Mouse (Mus musculus) heart, embryonic 11.5 days (tissue): ENCODE data around the gene Ybx1. TPM values are rescaled to one million over a fixed set of nuclear protein-coding genes. Genes with fewer than 3 reads are reported as not detected.

Source experiments
- ATAC-seq: fragments of 200-750 bp; cut with Nextera tagmentation; replicated peaks from 2 replicates; pipeline ENCODE4 v1.8.0; 2017; ENCODE audit warnings: moderate library complexity; ENCODE audit not compliant: insufficient number of reproducible peaks, low FRiP score, low TSS enrichment
- H3K27ac ChIP-seq: fragments of 300-500 bp; sonication (generic); 2 replicates; pipeline ENCODE4 v1.5.1; 2014; ENCODE audit warnings: mild to moderate bottlenecking, low read depth, low read length
- H3K27me3 ChIP-seq: fragments of 300-500 bp; sonication (generic); 2 replicates; pipeline ENCODE4 v1.6.1; 2014; ENCODE audit warnings: mild to moderate bottlenecking, low read length, mixed read lengths; ENCODE audit not compliant: control insufficient read depth, insufficient read depth
- H3K36me3 ChIP-seq: fragments of 300-500 bp; sonication (generic); 2 replicates; pipeline ENCODE4 v1.6.1; 2014; ENCODE audit warnings: mild to moderate bottlenecking, low read length, moderate library complexity, mixed read lengths; ENCODE audit not compliant: control insufficient read depth, insufficient read depth
- H3K4me1 ChIP-seq: fragments of 300-500 bp; sonication (generic); 2 replicates; pipeline ENCODE4 v1.6.1; 2014; ENCODE audit warnings: low read length; ENCODE audit not compliant: control insufficient read depth, insufficient read depth
- H3K4me2 ChIP-seq: fragments of 300-500 bp; sonication (generic); 2 replicates; pipeline ENCODE4 v1.6.1; 2014; ENCODE audit warnings: mild to moderate bottlenecking, moderate library complexity
- H3K4me3 ChIP-seq: fragments of 300-500 bp; sonication (generic); 2 replicates; pipeline ENCODE4 v1.5.1; 2014; ENCODE audit warnings: low read depth, low read length
- H3K9ac ChIP-seq: fragments of 300-500 bp; sonication (generic); 2 replicates; pipeline ENCODE4 v1.6.1; 2014; ENCODE audit warnings: mild to moderate bottlenecking, low read depth, low read length, moderate library complexity
- H3K9me3 ChIP-seq: fragments of 300-500 bp; sonication (generic); replicated peaks from 2 replicates; pipeline ENCODE4 v1.6.1; 2016; ENCODE audit warnings: low read length; ENCODE audit not compliant: control insufficient read depth
- WGBS: fragments of 180-500 bp; shearing (Covaris S2); extraction: QIAGEN DNeasy Blood & Tissue Kit; methylation state at CpG from one replicate; pipeline ENCODE4 v1.1.7; 2014; ENCODE audit not compliant: insufficient replicate concordance; 5-methylcytosine and 5-hydroxymethylcytosine counted together
- polyA plus RNA-seq: library from polyadenylated mRNA; unstranded; fragments of >200 nt; fragmentation: Nextera tagmentation; extraction: Ambion mirVana; gene quantifications from 2 replicates; pipeline ENCODE4 v1.2.1, GENCODE M21; 2014

Gene Ybx1
- polyA plus RNA-seq, 1 experiment from 2014 or later = 780 TPM

DNA sequence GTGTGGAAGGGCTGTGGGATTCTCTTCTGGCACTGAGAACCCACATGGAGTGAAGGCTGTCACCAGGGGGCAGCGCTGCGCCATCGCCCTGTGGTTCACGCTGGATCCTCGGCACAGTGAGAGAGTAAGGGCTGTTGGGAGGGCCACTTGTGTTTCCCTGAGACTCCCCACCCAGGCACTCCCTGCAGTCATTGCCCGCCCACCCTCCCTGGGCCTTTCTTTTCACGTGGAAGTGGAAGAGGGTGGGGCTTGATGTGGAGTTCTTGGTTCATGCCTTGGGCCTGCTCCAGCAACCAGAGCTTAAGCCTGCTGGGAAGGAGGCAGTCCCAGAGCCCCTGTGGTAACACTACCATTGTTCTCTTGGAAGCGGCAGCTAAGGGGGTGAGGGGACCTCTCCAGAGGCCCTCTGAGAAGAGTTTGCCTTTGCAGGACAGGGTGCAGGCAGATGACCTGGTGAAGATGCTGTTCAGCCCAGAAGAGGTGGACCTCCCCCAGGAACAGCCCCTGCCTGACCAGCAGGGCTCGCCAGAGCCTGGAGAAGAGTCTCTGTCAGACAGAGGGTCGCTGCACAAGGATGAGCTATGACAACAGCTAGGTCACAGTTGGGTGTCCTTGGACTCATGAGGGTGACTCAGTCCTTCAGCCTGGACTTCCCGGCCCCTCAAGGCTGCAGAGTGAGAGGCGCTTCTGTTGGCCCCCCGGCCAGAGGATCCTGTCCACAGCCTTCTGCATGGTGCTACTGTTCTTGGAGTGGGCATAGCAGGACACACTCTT, 46.8 kb downstream of the Ybx1 start:
- peak; percentile 41; the same call in 1 of the 2 replicates for ATAC-seq
- Histone ChIP-seq H3K4me1 (no peaks in the 10 kb centered on the region), H3K4me2 (no peak overlapping the region), H3K27me3 (no peaks in the 10 kb centered on the region), H3K36me3 (no peaks in the 10 kb centered on the region; the same call in 1 of the 2 replicates), H3K27ac (no peak overlapping the region), H3K9ac (no peak overlapping the region), H3K4me3 (no peak overlapping the region), H3K9me3 (no peaks in the 10 kb centered on the region)
- WGBS = 39% methylated on average over 13 of the region's 13 CpGs

DNA sequence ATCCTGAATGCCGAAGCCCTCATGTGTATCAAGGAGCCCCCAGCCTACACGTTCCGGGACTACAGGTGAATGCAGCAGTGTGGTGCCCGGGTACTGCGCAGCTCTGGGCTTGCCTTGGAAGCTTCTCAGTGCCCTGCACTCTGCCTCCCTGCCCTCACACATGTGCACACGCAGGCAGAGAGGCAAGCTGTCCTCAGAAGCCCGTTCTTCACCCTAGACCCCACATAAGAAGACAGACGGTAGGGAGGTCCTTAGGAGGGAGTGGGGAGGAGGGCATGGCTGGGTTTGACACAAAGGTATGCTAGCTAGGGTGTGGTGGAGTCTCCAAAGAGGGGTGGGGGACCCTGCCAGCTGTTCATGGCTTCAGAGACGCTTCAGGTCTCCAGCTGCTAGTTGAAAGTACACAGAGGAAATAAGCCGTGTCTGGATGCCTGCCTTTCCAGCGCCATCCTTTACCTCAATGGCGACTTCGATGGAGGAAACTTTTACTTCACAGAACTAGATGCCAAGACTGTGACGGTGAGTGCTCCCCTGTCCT, 47.6 kb downstream of the Ybx1 start:
- Histone ChIP-seq H3K27ac (no peak overlapping the region), H3K9me3 (no peaks in the 10 kb centered on the region), H3K27me3 (no peaks in the 10 kb centered on the region), H3K4me2 (no peak overlapping the region), H3K9ac (no peak overlapping the region), H3K36me3 (no peaks in the 10 kb centered on the region; the same call in 1 of the 2 replicates), H3K4me1 (peaks cover 3% of the 10 kb centered on the region; the same call in 1 of the 2 replicates), H3K4me3 (no peak overlapping the region)
- WGBS = 75% methylated on average over 14 of the region's 14 CpGs
- ATAC-seq = no peak

DNA sequence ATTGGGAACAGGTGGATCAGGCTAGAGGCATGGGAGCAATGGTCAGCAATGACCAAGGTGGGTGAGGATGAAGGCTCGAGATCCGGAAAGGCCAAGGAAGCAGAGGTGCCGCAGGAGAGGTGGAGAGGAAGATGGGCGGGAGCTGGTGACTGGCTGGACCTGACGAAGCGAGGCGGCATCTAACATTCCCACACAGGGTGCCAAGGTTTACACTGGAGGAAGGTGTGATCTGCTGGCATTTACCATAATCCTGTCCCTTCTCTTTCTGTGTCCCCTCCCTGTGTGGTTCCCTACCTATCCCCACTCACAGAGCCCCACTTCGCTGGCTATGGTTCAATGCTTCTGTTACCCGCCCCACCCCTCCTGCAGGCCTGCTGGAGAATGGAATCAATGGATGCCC, 48.4 kb downstream of the Ybx1 start:
- no peaks in the 10 kb centered on the region for H3K9me3 ChIP-seq
- ATAC-seq = no peak
- no peak overlapping the region for H3K9ac ChIP-seq
- no peak overlapping the region for H3K4me2 ChIP-seq
- H3K27ac ChIP-seq = no peak overlapping the region
- H3K27me3 ChIP-seq = no peaks in the 10 kb centered on the region
- WGBS = 89% methylated on average over 9 of the region's 9 CpGs
- H3K4me1 ChIP-seq = peaks cover 5% of the 10 kb centered on the region; the same call in 1 of the 2 replicates
- no peaks in the 10 kb centered on the region; the same call in 1 of the 2 replicates for H3K36me3 ChIP-seq
- no peak overlapping the region for H3K4me3 ChIP-seq

DNA sequence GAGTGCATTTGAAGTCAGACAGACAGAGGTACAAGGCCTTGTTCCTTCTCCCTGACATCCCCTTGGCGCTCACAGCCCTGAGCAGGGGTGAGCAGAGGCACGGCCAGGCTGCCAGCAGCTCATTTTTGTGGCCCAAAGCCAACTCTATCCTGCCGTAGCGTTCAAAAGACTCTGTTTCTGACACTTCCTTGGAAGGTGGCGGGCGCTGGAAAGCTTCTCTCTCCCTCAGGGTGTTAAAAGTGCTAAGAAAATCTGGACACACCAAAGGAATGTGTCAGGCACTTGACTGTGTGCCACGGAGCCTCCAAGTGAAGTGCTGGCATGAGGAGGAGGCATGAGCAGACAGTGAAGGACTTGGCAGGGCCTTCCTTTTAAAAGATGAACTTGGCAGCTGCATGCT, 48.8 kb downstream of the Ybx1 start:
- no peak for ATAC-seq
- no peak overlapping the region for H3K4me3 ChIP-seq
- no peaks in the 10 kb centered on the region for H3K9me3 ChIP-seq
- 50% methylated on average over 7 of the region's 7 CpGs for WGBS
- H3K4me1 ChIP-seq = peaks cover 5% of the 10 kb centered on the region; the same call in 1 of the 2 replicates
- no peak overlapping the region for H3K27ac ChIP-seq
- no peak overlapping the region for H3K4me2 ChIP-seq
- H3K9ac ChIP-seq = no peak overlapping the region
- H3K27me3 ChIP-seq = no peaks in the 10 kb centered on the region
- peaks cover 3% of the 10 kb centered on the region; the same call in 1 of the 2 replicates for H3K36me3 ChIP-seq

DNA sequence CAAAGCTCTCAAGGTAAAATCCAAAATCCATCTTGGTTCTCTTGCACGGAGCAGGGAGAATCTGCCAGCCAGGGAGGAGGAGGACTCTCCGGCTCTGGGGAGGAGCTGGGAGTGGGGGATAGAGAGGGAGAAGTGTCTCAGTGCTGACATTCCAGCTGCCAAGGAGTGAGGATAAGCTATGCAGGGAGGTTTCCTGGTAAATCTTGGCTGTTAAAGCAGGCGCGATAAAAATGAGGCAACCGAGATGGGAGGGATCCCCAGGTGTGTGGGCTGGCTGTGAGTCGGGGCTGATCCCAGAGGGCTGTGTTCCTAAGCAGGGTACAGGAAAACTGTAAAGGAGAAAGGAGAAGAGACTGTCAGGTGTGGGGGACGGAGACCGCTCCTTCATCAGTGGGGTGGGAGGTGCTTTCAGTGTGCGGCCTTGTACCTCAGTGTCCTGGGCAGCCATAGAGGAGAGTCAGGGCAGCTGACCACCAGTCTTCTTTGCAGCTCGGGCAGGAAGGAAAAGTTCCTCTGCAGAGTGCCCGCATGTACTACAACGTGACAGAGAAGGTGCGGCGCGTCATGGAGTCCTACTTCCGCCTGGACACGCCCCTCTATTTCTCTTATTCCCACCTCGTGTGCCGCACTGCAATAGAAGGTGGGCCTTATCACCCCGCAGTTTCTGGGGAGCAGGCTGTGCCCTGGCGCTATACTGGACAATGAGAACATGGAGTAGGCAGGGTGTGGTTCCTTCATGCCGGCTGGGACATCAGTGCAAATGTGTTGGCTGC, 49.8 kb downstream of the Ybx1 start:
- Histone ChIP-seq H3K4me3 (no peak overlapping the region), H3K4me2 (no peak overlapping the region), H3K4me1 (peaks cover 5% of the 10 kb centered on the region; the same call in 1 of the 2 replicates), H3K9ac (no peak overlapping the region), H3K27ac (no peak overlapping the region), H3K36me3 (peaks cover 5% of the 10 kb centered on the region; the same call in 1 of the 2 replicates), H3K9me3 (no peaks in the 10 kb centered on the region), H3K27me3 (no peaks in the 10 kb centered on the region)
- ATAC-seq = no peak
- 68% methylated on average over 22 of the region's 22 CpGs for WGBS

DNA sequence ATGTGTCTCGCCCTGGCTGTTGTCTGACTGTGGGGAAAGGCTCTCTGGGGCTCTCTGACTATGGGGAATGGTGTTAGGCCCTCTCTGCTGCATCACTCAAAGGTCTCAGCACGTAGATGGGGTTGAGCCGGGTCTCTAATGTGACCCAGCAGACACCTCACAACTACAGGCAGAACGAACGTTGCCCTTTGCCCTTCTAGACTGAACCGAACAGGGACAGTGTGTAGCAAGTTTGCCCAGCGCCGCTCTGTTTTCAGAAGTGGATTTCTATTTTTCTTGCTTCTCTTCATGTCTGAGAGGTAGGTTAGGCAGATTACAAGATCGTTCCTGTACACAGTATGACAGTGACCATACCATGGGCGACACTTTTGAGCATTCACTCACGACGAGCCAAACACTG, 51.8 kb downstream of the Ybx1 start:
- ATAC-seq = no peak
- Histone ChIP-seq H3K4me3 (no peak overlapping the region), H3K4me2 (no peak overlapping the region), H3K4me1 (peaks cover 5% of the 10 kb centered on the region; the same call in 1 of the 2 replicates), H3K9me3 (no peaks in the 10 kb centered on the region), H3K36me3 (peaks cover 5% of the 10 kb centered on the region; the same call in 1 of the 2 replicates), H3K27ac (no peak overlapping the region), H3K9ac (no peak overlapping the region), H3K27me3 (no peaks in the 10 kb centered on the region)
- WGBS = 89% methylated on average over 12 of the region's 12 CpGs

DNA sequence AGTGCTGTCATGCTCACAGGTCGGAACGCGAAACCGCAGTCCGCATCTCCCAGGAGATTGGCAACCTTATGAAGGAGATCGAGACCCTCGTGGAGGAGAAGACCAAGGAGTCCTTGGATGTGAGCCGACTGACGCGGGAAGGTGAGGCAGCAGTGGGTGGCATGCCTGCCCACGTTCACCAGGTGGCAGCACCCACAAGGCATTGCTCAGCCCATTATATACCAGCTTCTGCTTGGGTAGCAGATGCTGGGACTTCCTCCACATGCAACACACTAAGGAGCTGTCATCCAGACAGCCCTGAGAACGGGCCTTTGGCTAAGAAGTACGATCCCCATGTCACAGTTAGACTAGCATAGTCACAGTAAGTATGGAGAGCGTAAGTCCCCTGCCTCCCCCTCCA, 52.7 kb downstream of the Ybx1 start:
- ATAC-seq = no peak
- H3K27ac ChIP-seq = no peak overlapping the region
- H3K9ac ChIP-seq = no peak overlapping the region
- H3K4me1 ChIP-seq = peaks cover 5% of the 10 kb centered on the region; the same call in 1 of the 2 replicates
- WGBS = 79% methylated on average over 14 of the region's 14 CpGs
- no peak overlapping the region for H3K4me3 ChIP-seq
- no peaks in the 10 kb centered on the region for H3K27me3 ChIP-seq
- no peaks in the 10 kb centered on the region for H3K9me3 ChIP-seq
- H3K4me2 ChIP-seq = no peak overlapping the region
- peaks cover 5% of the 10 kb centered on the region for H3K36me3 ChIP-seq

DNA sequence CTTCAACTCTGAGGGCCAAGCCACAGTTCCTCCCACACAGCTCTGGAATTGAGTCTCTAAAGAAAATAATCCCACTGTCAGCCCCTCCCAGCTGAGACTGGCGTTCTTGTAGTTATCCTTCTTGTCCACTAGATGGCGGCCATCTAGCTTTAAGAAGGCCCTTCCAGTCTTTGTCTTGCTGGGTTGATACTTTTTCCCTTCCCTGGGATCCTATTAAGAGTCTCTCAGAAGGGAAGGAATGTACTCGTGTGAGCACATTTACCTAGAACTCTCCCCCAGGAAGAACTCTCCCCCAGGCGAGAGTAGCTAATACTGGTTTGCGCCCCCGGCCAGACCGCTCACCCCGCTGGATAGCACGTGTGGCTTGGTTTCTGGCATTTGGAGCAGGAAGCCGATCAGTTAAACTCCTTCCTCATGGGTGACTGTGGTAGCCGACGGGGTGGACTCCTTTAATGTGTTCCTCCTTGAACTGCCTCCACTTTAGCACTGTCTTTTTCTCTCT, 55.2 kb downstream of the Ybx1 start:
- 47% methylated on average over 12 of the region's 12 CpGs for WGBS
- ATAC-seq = no peak; the same call in 1 of the 2 replicates
- Histone ChIP-seq H3K27me3 (no peaks in the 10 kb centered on the region), H3K27ac (no peak overlapping the region), H3K36me3 (peaks cover 8% of the 10 kb centered on the region), H3K4me1 (peaks cover 5% of the 10 kb centered on the region; the same call in 1 of the 2 replicates), H3K4me3 (no peak overlapping the region), H3K9me3 (no peaks in the 10 kb centered on the region), H3K9ac (no peak overlapping the region), H3K4me2 (no peak overlapping the region; the same call in 1 of the 2 replicates)
